Mouse (Mus musculus) forebrain, embryonic 13.5 days (tissue): ENCODE data around the gene Pnn. TPM values are rescaled to one million over a fixed set of nuclear protein-coding genes. Genes with fewer than 3 reads are reported as not detected.

Source experiments
- ATAC-seq: fragments of 200-750 bp; cut with Nextera tagmentation; 2 replicates; pipeline ENCODE4 v1.8.0; 2017
- H3K27ac ChIP-seq: fragments of 300-500 bp; sonication (generic); 2 replicates; pipeline ENCODE4 v1.5.1; 2015; ENCODE audit warnings: inconsistent platforms, mild to moderate bottlenecking, moderate library complexity
- H3K27me3 ChIP-seq: fragments of 300-500 bp; sonication (generic); 2 replicates; pipeline ENCODE4 v1.6.1; 2015; ENCODE audit warnings: mild to moderate bottlenecking, inconsistent platforms
- H3K36me3 ChIP-seq: fragments of 300-500 bp; sonication (generic); 2 replicates; pipeline ENCODE4 v1.6.1; 2015; ENCODE audit warnings: mild to moderate bottlenecking, inconsistent platforms; ENCODE audit not compliant: poor library complexity, severe bottlenecking
- H3K4me1 ChIP-seq: fragments of 300-500 bp; sonication (generic); 2 replicates; pipeline ENCODE4 v1.6.1; 2015; ENCODE audit warnings: inconsistent platforms
- H3K4me2 ChIP-seq: fragments of 300-500 bp; sonication (generic); 2 replicates; pipeline ENCODE4 v1.6.1; 2015; ENCODE audit warnings: inconsistent platforms, mild to moderate bottlenecking, moderate library complexity
- H3K4me3 ChIP-seq: fragments of 300-500 bp; sonication (generic); 2 replicates; pipeline ENCODE4 v1.5.1; 2015; ENCODE audit warnings: mild to moderate bottlenecking, inconsistent platforms
- H3K9ac ChIP-seq: fragments of 300-500 bp; sonication (generic); 2 replicates; pipeline ENCODE4 v1.6.1; 2015; ENCODE audit warnings: mild to moderate bottlenecking, inconsistent platforms
- H3K9me3 ChIP-seq: fragments of 300-500 bp; sonication (generic); replicated peaks from 2 replicates; pipeline ENCODE4 v1.6.1; 2016; ENCODE audit warnings: inconsistent platforms
- WGBS: fragments of 180-500 bp; shearing (Covaris S2); methylation state at CpG from one replicate; pipeline ENCODE4 v1.1.7; 2015; 5-methylcytosine and 5-hydroxymethylcytosine counted together
- polyA plus RNA-seq: library from polyadenylated mRNA; unstranded; fragments of >200 nt; fragmentation: Nextera tagmentation; extraction: Ambion mirVana; gene quantifications from 2 replicates; pipeline ENCODE4 v1.2.1, GENCODE M21; 2015

Pnn gene
- polyA plus RNA-seq, 1 experiment from 2014 or later, result 120 TPM

- no peaks in the 10 kb centered on the region for H3K9me3 ChIP-seq
- whole genome bisulfite sequencing, result 92% methylated on average over 3 of the region's 3 CpGs
- no peak overlapping the region for H3K27ac ChIP-seq
- H3K27me3 ChIP-seq, result no peaks in the 10 kb centered on the region
- peaks cover 13% of the 10 kb centered on the region for H3K36me3 ChIP-seq
- H3K4me1 ChIP-seq, result no peaks in the 10 kb centered on the region
- H3K4me2 ChIP-seq, result no peak overlapping the region
- H3K9ac ChIP-seq, result no peak overlapping the region
- no peak for ATAC-seq
- H3K4me3 ChIP-seq, result no peak overlapping the region
These were observed 11.2 kb downstream of the Pnn start for GRCm38 (mm10) chr12:59077883-59078282.

DNA sequence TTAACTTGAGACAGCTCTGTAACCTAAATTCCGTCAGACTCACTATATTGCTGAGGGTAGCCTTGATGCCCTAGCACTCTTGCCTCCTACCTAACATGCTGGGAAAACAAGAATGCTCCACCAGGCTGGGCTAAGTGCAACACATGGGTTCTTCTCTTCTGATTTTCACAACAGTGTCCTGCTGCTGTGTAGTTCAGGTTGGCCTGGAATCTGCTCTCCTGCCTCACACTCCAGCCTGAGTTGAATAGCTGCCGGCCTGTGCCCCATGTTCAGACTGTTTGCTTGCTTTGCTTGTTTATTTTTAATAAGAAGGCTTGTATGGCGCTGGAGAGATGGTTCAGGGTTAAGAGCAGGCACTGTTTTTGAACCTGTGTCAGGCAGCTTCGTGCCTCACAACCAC is 13.8 kb downstream of the Pnn start:
- Histone ChIP-seq H3K27ac (no peak overlapping the region), H3K4me3 (no peak overlapping the region), H3K9ac (no peak overlapping the region), H3K4me1 (no peaks in the 10 kb centered on the region), H3K9me3 (no peaks in the 10 kb centered on the region), H3K4me2 (no peak overlapping the region), H3K27me3 (no peaks in the 10 kb centered on the region), H3K36me3 (no peaks in the 10 kb centered on the region)
- ATAC-seq, result no peak
- 85% methylated on average over 4 of the region's 4 CpGs for WGBS

GRCm38 (mm10) chr12:59084446-59084845 is 17.8 kb downstream of the Pnn start:
- no peaks in the 10 kb centered on the region for H3K36me3 ChIP-seq
- H3K27ac ChIP-seq, result no peak overlapping the region
- no peaks in the 10 kb centered on the region for H3K27me3 ChIP-seq
- no peak overlapping the region for H3K4me2 ChIP-seq
- H3K4me3 ChIP-seq, result no peak overlapping the region
- H3K4me1 ChIP-seq, result no peaks in the 10 kb centered on the region
- H3K9me3 ChIP-seq, result no peaks in the 10 kb centered on the region
- 85% methylated on average over 5 of the region's 5 CpGs for WGBS
- no peak overlapping the region for H3K9ac ChIP-seq
- no peak for ATAC-seq

DNA sequence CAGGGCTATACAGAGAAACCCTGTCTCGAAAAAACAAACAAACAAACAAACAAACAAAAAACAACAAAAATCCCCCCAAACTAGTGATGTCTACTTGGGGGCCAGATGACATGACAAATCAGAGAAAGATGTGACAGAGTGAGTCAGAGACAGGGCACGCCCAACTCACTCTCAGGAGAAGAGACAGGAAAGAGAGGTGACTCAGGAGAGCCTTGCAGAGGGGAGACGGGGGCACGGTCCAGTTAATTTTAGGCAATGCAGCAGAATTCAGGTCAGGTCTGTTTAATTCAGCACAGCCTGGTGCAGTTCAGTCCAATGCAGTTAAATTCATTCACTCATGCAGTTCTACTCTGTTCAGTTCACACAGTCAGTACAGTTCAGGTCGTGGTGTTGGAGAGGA is 19.5 kb downstream of the Pnn start:
- no peaks in the 10 kb centered on the region for H3K4me1 ChIP-seq
- no peak overlapping the region for H3K9ac ChIP-seq
- H3K36me3 ChIP-seq, result no peaks in the 10 kb centered on the region
- WGBS, result 81% methylated on average over 5 of the region's 5 CpGs
- H3K4me2 ChIP-seq, result no peak overlapping the region
- no peaks in the 10 kb centered on the region for H3K27me3 ChIP-seq
- no peak overlapping the region for H3K27ac ChIP-seq
- H3K9me3 ChIP-seq, result no peaks in the 10 kb centered on the region
- no peak overlapping the region for H3K4me3 ChIP-seq
- ATAC-seq, result no peak

- H3K9me3 ChIP-seq, result no peaks in the 10 kb centered on the region
- H3K27ac ChIP-seq, result no peak overlapping the region
- no peak overlapping the region for H3K4me3 ChIP-seq
- H3K4me2 ChIP-seq, result no peak overlapping the region
- no peak overlapping the region for H3K9ac ChIP-seq
- no peaks in the 10 kb centered on the region for H3K27me3 ChIP-seq
- H3K36me3 ChIP-seq, result no peaks in the 10 kb centered on the region
- ATAC-seq, result no peak
- no peaks in the 10 kb centered on the region for H3K4me1 ChIP-seq
- WGBS, result 72% methylated on average over 2 of the region's 2 CpGs
These were observed 26.9 kb downstream of the Pnn start for GRCm38 (mm10) chr12:59093543-59093942.

- ATAC-seq, result no peak
- Histone ChIP-seq H3K36me3 (no peaks in the 10 kb centered on the region), H3K9ac (no peak within 1 kb of the TSS), H3K27me3 (no peaks in the 10 kb centered on the region), H3K4me3 (no peak within 1 kb of the TSS), H3K9me3 (no peaks in the 10 kb centered on the region), H3K27ac (no peak within 1 kb of the TSS), H3K4me2 (no peak within 1 kb of the TSS), H3K4me1 (no peaks in the 10 kb centered on the region)
- WGBS, result 88% methylated on average over 19 of the region's 19 CpGs
These were observed 28.7 kb downstream of the Pnn start, which contains the start of gene Mia2 for GRCm38 (mm10) chr12:59095104-59096025. TSS of gene Mia2 (plus strand) at chr12:59095799.

DNA sequence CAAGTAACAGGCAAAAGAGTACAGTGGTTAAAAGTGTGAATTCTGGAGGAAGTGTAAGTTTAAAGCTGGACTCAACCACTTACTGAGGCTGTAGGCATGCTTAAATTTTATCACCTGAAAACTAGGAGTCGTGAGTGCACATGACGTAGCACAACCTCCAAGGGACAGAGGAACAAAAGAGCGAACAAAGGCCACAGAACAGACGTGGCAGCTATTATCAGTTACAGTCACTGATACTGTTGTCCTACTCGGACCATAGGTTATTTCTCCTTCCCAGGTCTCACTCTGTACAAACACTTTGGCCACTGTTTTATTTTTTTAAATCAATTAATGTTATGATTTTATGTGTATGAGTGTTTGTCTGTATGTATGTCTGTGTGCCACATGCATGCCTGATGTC is 38.1 kb downstream of the Pnn start:
- Histone ChIP-seq H3K9ac (no peak overlapping the region), H3K4me2 (no peak overlapping the region), H3K4me1 (no peaks in the 10 kb centered on the region), H3K9me3 (no peaks in the 10 kb centered on the region), H3K36me3 (no peaks in the 10 kb centered on the region), H3K27me3 (no peaks in the 10 kb centered on the region), H3K27ac (no peak overlapping the region), H3K4me3 (no peak overlapping the region)
- ATAC-seq, result no peak
- WGBS, result 73% methylated on average over 5 of the region's 5 CpGs

- Histone ChIP-seq H3K4me3 (no peak overlapping the region), H3K36me3 (no peaks in the 10 kb centered on the region), H3K9ac (no peak overlapping the region), H3K9me3 (no peaks in the 10 kb centered on the region), H3K4me2 (no peak overlapping the region), H3K27me3 (no peaks in the 10 kb centered on the region), H3K27ac (no peak overlapping the region), H3K4me1 (no peaks in the 10 kb centered on the region)
- WGBS, result 87% methylated on average over 6 of the region's 6 CpGs
- ATAC-seq, result no peak
These were observed 39.2 kb downstream of the Pnn start for GRCm38 (mm10) chr12:59105914-59106313.

DNA sequence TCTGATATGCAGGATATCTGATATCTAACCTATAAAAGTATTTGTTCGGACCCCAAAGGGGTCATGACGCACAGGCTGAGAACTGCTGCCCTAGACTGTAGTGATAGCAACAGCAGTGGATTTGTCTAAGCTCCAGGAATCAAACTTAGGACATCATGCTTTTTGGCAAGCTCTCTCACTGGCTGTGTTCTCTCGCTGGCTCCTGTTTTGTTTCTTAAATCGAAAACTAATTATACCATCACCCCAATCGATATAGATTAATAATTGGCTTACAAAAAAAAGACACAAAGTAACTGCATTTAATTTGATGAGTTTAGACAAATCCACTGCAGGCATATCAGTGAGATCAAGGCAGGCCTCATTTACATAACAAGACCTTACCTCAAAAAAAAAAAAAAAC is 39.8 kb downstream of the Pnn start:
- no peak for ATAC-seq
- Histone ChIP-seq H3K4me3 (no peak overlapping the region), H3K9me3 (no peaks in the 10 kb centered on the region), H3K36me3 (no peaks in the 10 kb centered on the region), H3K9ac (no peak overlapping the region), H3K27ac (no peak overlapping the region), H3K27me3 (no peaks in the 10 kb centered on the region), H3K4me2 (no peak overlapping the region), H3K4me1 (no peaks in the 10 kb centered on the region)
- 81% methylated on average over 5 of the region's 5 CpGs for WGBS

DNA sequence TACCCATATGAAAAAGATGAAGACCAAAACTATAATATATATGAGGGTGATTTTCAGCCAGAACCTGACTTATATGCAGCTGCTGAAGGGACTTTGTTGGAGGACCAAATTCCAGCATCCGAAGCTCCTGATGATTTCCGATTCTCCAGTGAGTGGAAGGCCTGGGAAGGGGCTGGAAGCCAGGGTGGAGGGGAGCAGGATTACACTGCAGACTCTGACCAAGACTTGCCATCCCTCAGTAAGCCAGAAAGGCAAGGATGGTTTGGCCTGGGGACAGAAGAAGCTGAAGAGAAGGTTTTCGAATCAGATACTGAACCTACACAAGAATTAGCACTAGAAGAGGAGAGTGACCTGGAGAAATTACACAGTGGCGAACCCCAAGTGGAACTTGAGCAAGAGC is 41.2 kb downstream of the Pnn start:
- H3K4me2 ChIP-seq, result no peak overlapping the region
- H3K4me1 ChIP-seq, result no peaks in the 10 kb centered on the region
- no peak overlapping the region for H3K9ac ChIP-seq
- ATAC-seq, result no peak
- no peaks in the 10 kb centered on the region for H3K27me3 ChIP-seq
- WGBS, result 92% methylated on average over 4 of the region's 4 CpGs
- no peak overlapping the region for H3K4me3 ChIP-seq
- H3K27ac ChIP-seq, result no peak overlapping the region
- no peaks in the 10 kb centered on the region for H3K9me3 ChIP-seq
- no peaks in the 10 kb centered on the region for H3K36me3 ChIP-seq

DNA sequence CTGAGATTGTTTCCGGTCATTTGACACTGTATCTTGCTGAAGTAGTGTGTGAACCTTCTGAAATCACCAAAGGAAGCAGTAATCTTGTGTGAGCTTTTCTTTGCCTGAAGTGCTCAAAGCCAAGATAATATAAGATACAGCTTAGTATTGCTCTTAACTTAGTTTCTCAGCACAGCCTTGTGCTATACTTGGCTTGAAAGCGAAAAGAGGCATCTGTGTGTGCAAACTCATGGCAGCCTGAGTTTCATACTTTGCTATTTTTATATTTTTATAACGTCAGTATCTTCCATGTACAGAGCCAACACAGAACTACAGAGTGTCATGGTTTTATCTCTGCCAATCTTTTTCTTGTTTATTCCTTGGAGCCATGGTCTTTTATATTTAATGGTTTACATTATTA is 50.5 kb downstream of the Pnn start:
- ATAC-seq, result peak; percentile 57; the same call in 1 of the 2 replicates
- H3K27me3 ChIP-seq, result no peaks in the 10 kb centered on the region
- H3K4me3 ChIP-seq, result no peak overlapping the region
- H3K4me2 ChIP-seq, result no peak overlapping the region
- H3K36me3 ChIP-seq, result no peaks in the 10 kb centered on the region
- H3K9me3 ChIP-seq, result no peaks in the 10 kb centered on the region
- no peak overlapping the region for H3K27ac ChIP-seq
- no peak overlapping the region for H3K9ac ChIP-seq
- H3K4me1 ChIP-seq, result no peaks in the 10 kb centered on the region
- 88% methylated on average over 3 of the region's 3 CpGs for WGBS
